Mouse (Mus musculus) embryonic facial prominence, embryonic 15.5 days (tissue): Measurements from ENCODE around the gene Slc38a9. TPM values are rescaled to one million over a fixed set of nuclear protein-coding genes. Genes with fewer than 3 reads are reported as not detected.
"Not testable (repeated sequence)": the region's sequence is repeated elsewhere in the genome, so short reads cannot be mapped to it uniquely, and the experiment has no call there.

Experiments
- ATAC-seq: fragments of 200-750 bp; cut with Nextera tagmentation; 2 replicates; pipeline ENCODE4 v1.8.0; 2017; ENCODE audit warnings: low read depth, moderate TSS enrichment; ENCODE audit not compliant: insufficient number of reproducible peaks, low FRiP score, low TSS enrichment
- H3K27ac ChIP-seq: fragments of 300-500 bp; sonication (generic); replicated peaks from 2 replicates; pipeline ENCODE4 v1.5.1; 2015; ENCODE audit warnings: mild to moderate bottlenecking, inconsistent platforms
- H3K27me3 ChIP-seq: fragments of 300-500 bp; sonication (generic); 2 replicates; pipeline ENCODE4 v1.6.1; 2015; ENCODE audit warnings: inconsistent platforms
- H3K36me3 ChIP-seq: fragments of 300-500 bp; sonication (generic); 2 replicates; pipeline ENCODE4 v1.6.1; 2015; ENCODE audit warnings: mild to moderate bottlenecking, inconsistent platforms
- H3K4me1 ChIP-seq: fragments of 300-500 bp; sonication (generic); 2 replicates; pipeline ENCODE4 v1.6.1; 2015; ENCODE audit warnings: inconsistent platforms
- H3K4me2 ChIP-seq: fragments of 300-500 bp; sonication (generic); replicated peaks from 2 replicates; pipeline ENCODE4 v1.6.1; 2015; ENCODE audit warnings: mild to moderate bottlenecking, inconsistent platforms
- H3K4me3 ChIP-seq: fragments of 300-500 bp; sonication (generic); replicated peaks from 2 replicates; pipeline ENCODE4 v1.5.1; 2015; ENCODE audit warnings: mild to moderate bottlenecking, inconsistent platforms
- H3K9ac ChIP-seq: fragments of 300-500 bp; sonication (generic); 2 replicates; pipeline ENCODE4 v1.6.1; 2015; ENCODE audit warnings: inconsistent platforms
- H3K9me3 ChIP-seq: fragments of 300-500 bp; sonication (generic); replicated peaks from 2 replicates; pipeline ENCODE4 v1.6.1; 2016; ENCODE audit warnings: inconsistent platforms
- WGBS: fragments of 180-500 bp; shearing (Covaris S2); methylation state at CpG from one replicate; pipeline ENCODE4 v1.1.7; 2015; 5-methylcytosine and 5-hydroxymethylcytosine counted together
- polyA plus RNA-seq: library from polyadenylated mRNA; unstranded; fragments of >200 nt; fragmentation: Nextera tagmentation; extraction: Ambion mirVana; gene quantifications from 2 replicates; pipeline ENCODE4 v1.2.1, GENCODE M21; 2015

Gene Slc38a9
- polyA plus RNA-seq, 1 experiment from 2014 or later = 19.0 TPM

DNA sequence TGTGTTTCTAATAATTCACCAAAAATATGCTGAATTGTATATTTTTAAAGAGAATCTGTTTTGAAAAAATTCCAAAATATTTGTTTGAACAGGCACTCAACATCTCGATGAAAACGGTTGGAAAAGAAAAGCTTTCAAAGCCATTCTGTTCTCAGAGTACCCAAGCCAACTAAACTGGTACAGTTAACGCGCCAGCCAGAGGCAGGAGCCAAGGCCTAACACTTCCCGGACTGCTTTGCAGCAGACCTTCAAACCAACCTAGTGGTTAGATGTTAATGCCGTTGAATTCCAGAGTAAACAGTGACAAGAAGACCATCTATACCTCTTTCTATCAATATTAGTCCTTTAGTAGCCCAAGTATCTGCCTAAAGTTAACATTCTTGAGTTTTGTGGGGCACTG, 23.4 kb downstream of the Slc38a9 start:
- 59% methylated on average over 6 of the region's 6 CpGs for WGBS
- no peak for ATAC-seq

DNA sequence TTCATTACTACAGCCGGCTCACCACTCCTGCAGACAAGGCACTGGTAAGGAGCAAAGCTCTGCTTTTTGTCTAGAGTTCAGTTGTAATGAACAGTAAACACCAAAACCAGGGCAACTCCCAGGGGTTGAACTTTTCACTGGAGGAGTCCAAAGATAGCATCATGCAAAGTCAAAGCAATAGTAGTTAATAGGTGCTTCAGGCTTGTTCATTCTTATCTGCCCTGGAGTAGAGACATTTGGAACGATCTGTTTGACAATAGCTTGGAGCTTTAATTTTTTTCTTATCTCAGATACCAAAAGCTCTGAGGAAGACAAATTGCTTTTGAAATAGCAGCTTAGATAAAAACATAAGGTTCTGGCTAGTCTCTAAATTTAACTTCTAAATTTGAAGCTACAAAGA, 25.6 kb downstream of the Slc38a9 start:
- Histone ChIP-seq H3K36me3 (no peaks in the 10 kb centered on the region), H3K27me3 (no peaks in the 10 kb centered on the region), H3K4me3 (no peak overlapping the region), H3K9ac (no peak overlapping the region), H3K27ac (no peak overlapping the region), H3K4me1 (no peaks in the 10 kb centered on the region), H3K4me2 (no peak overlapping the region), H3K9me3 (no peaks in the 10 kb centered on the region)
- no peak for ATAC-seq
- 80% methylated on average over 2 of the region's 2 CpGs for WGBS

More for the DNA sequence above, 23.4 kb downstream of the Slc38a9 start:
- H3K27me3 ChIP-seq = no peaks in the 10 kb centered on the region
- no peak overlapping the region for H3K4me2 ChIP-seq
- H3K9me3 ChIP-seq = no peaks in the 10 kb centered on the region
- no peaks in the 10 kb centered on the region for H3K36me3 ChIP-seq
- H3K9ac ChIP-seq = no peak overlapping the region
- no peaks in the 10 kb centered on the region for H3K4me1 ChIP-seq
- no peak overlapping the region for H3K4me3 ChIP-seq
- H3K27ac ChIP-seq = no peak overlapping the region

DNA sequence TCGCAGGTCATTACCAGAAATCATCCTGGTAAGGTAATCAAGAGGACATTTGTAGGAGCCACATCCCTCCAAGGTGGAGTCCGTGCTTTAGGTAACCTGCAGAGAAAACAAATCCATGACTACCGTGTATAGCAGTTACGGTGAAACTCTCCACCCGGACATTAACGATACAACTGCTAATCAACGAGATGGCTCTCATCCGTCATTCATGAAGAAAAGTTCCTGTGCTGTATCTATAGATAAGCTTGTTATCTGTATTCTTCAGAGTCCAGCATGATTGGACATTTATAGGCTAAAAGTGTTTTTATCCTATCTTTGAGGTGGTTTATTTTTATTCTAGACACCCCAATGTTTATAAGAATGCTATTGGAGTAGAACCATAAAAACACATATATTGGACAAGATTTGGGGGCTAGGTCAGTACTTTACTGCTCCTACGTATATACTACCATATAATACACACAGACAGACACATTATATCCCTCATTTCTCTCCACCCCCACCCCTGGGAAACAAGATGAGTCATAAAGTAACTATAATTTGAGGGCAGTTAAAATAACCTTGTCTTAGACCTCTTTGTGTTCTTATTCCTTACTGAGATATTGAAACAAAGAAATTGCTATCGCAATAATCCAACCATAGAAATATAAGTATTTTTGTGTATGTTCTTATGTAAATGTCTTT, 32.5 kb downstream of the Slc38a9 start:
- H3K4me3 ChIP-seq = no peak overlapping the region
- H3K27me3 ChIP-seq = no peaks in the 10 kb centered on the region
- ATAC-seq = no peak
- no peak overlapping the region for H3K27ac ChIP-seq
- H3K4me1 ChIP-seq = no peaks in the 10 kb centered on the region
- 91% methylated on average over 10 of the region's 10 CpGs for WGBS
- H3K9me3 ChIP-seq = no peaks in the 10 kb centered on the region
- H3K4me2 ChIP-seq = no peak overlapping the region
- H3K36me3 ChIP-seq = peaks cover 9% of the 10 kb centered on the region; the same call in 1 of the 2 replicates
- H3K9ac ChIP-seq = no peak overlapping the region

DNA sequence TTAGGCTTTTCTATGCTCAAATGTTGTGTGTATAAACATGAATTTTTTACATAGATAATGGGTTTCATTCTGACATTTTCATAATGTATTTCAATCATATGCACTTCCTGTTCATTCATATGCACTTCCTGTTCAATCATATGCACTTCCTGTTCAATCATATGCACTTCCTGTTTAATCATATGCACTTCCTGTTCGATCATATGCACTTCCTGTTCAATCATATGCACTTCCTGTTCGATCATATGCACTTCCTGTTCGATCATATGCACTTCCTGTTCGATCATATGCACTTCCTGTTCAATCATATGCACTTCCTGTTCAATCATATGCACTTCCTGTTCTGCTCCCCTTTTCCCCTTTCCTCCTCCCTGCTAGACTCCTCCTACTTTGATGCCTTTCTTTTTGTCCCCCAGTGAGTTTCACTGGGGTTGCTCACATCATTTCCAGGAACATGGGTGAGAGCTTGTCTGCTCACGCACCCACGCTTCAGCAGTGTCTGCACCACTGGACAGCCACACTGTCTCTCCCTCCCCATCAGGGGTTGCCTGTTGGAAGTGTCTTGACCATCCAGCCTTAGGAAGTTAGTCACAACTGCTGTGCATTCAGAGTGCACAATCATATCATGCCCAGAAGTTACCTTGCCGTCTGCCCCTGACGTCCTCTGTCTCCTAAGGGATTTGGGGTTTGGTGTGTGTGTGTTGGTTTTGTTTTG, 35.1 kb downstream of the Slc38a9 start:
- no peaks in the 10 kb centered on the region for H3K9me3 ChIP-seq
- no peaks in the 10 kb centered on the region for H3K27me3 ChIP-seq
- H3K4me2 ChIP-seq = no peak overlapping the region
- no peak overlapping the region for H3K9ac ChIP-seq
- H3K36me3 ChIP-seq = peaks cover 9% of the 10 kb centered on the region; the same call in 1 of the 2 replicates
- H3K27ac ChIP-seq = no peak overlapping the region
- WGBS = 91% methylated on average over 8 of the region's 8 CpGs
- no peaks in the 10 kb centered on the region for H3K4me1 ChIP-seq
- ATAC-seq = no peak
- H3K4me3 ChIP-seq = no peak overlapping the region

DNA sequence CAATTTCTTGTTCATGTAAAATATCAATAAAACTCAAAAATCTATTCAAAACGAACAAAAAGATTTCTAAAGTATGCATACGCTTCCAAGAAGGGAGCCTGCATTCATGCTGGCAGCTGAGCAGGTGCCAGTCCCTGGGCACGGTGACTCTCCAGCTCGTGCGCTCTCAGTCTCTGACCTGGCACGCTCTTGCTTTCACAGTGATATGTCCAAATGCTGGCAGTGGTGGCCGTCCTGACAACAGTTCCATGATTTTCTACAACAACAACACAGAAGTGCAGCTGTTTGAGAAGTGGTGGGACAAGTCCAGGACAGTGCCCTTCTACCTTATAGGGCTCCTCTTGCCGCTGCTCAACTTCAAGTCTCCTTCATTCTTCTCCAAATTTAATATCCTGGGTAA, 40.7 kb downstream of the Slc38a9 start:
- H3K27me3 ChIP-seq = no peaks in the 10 kb centered on the region
- no peaks in the 10 kb centered on the region for H3K36me3 ChIP-seq
- H3K4me2 ChIP-seq = no peak overlapping the region
- no peaks in the 10 kb centered on the region for H3K4me1 ChIP-seq
- no peaks in the 10 kb centered on the region for H3K9me3 ChIP-seq
- ATAC-seq = no peak
- H3K4me3 ChIP-seq = no peak overlapping the region
- H3K9ac ChIP-seq = no peak overlapping the region
- 88% methylated on average over 8 of the region's 8 CpGs for WGBS
- H3K27ac ChIP-seq = no peak overlapping the region

DNA sequence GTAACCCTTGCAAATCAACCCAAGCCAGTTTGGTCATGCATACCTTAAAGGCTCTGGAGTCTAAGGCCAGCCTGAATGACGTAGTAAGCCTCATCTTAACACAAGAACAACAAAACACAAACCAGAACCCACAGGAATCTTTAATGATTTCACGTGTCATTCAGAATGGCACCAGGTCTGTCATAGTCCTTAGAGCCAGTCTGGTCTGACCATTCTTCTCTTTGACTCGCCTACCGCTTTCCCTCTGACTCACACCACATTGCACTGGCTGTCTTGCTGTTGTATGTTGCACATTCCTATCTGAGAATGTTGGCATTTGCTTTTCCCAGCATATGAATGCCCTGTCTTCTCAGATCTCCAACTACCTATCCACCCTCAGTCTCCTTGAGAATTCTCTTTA, 45.8 kb downstream of the Slc38a9 start:
- H3K9me3 ChIP-seq = no peaks in the 10 kb centered on the region
- H3K36me3 ChIP-seq = no peaks in the 10 kb centered on the region
- no peak overlapping the region for H3K9ac ChIP-seq
- H3K27ac ChIP-seq = no peak overlapping the region
- WGBS = 83% methylated on average over 4 of the region's 4 CpGs
- no peaks in the 10 kb centered on the region for H3K4me1 ChIP-seq
- no peak overlapping the region for H3K4me3 ChIP-seq
- ATAC-seq = no peak
- H3K4me2 ChIP-seq = no peak overlapping the region
- no peaks in the 10 kb centered on the region for H3K27me3 ChIP-seq

DNA sequence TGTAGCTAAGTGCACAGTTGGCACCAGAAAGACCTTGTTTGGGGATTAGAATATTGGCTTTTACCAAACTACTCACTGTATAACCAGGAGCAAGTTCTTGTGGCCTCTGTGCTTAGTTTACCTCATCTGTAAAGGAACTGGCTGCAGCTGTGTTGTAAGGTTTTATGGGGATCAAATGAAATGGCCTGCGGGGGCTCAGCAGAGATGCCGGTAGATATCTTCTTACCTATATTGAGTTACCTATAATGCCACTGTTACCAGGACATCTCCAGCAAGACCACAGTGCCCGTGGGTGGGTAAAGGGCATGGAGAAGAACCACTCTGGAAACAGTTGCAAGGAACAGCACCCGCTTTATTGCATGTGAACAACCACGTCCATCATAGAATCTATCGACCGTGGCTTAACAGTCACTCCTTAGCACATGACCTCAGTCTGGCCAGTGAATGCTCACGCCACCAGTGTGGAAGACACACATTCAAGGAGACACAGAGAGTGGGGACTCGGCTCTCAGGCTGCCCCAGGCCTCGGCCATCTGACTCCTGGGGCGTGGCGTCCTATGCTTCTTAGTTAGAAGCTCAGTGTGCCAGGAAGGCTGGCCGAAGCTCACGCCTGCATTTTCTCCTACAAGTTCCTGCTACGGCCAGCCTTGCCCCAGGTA, 59.7 kb downstream of the Slc38a9 start:
- WGBS = 85% methylated on average over 15 of the region's 15 CpGs
- no peaks in the 10 kb centered on the region for H3K36me3 ChIP-seq
- H3K4me1 ChIP-seq = peaks cover 5% of the 10 kb centered on the region; the same call in 1 of the 2 replicates
- H3K9ac ChIP-seq = no peak overlapping the region
- no peak overlapping the region for H3K27ac ChIP-seq
- H3K4me2 ChIP-seq = no peak overlapping the region
- no peak for ATAC-seq
- no peak overlapping the region for H3K4me3 ChIP-seq
- no peaks in the 10 kb centered on the region for H3K27me3 ChIP-seq
- no peaks in the 10 kb centered on the region for H3K9me3 ChIP-seq

DNA sequence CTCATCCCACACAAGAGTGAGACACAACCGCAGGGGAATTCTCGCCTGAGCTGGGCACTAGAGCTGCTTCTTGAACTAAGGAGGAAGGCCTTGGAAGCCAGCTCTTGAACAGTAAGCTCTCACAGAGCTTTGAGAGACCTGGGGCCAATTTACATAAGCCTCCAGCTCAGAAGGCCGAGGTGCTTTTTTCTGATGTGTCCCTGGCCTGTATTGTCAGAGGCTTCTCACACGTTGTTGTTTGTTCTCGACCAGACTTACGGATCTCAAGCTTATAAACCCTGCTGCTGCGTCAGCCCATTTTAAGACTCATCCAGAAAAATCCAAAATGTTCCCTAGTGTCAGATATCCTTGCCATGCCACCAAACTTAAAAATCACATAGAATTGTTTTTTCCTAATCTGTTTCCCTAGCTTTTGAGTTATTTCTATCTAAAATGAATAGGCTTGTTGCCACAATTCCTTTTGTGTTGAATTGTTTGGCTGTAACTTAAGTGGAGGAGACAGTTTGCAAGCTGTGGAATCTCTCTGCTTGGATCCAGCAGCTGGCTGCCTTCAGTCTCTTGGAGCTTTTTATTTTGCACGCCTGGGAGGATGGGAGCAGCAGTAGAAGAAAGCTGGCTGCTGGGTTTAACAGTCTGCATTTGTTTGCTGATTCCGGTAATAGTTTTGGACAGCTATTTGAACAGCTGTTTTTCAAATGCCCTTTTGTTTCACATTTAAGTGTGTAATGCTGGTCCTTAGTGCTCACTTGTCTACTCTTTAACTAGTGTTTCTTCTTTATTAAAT, 61.6 kb downstream of the Slc38a9 start:
- WGBS = 32% methylated on average over 9 of the region's 9 CpGs
- Histone ChIP-seq H3K9ac (no peak overlapping the region), H3K27ac (peak overlapping the region; percentile 76), H3K4me3 (no peak overlapping the region), H3K9me3 (no peaks in the 10 kb centered on the region), H3K4me2 (no peak overlapping the region), H3K4me1 (peaks cover 5% of the 10 kb centered on the region; the same call in 1 of the 2 replicates), H3K27me3 (no peaks in the 10 kb centered on the region), H3K36me3 (no peaks in the 10 kb centered on the region)
- ATAC-seq = peak; percentile 75

DNA sequence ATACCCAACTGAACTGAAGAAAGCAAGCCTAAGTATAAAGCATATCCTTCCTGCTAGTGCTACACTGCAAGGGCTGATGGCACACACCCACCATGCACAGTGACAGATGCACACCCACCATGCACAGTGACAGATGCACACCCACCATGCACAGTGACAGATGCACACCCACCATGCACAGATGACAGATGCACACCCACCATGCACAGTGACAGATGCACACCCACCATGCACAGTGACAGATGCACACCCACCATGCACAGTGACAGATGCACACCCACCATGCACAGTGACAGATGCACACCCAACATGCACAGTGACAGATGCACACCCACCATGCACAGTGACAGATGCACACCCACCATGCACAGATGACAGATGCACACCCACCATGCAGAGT, 63.7 kb downstream of the Slc38a9 start:
- ATAC-seq, H3K9ac ChIP-seq, H3K4me1 ChIP-seq, H3K4me2 ChIP-seq, H3K27ac ChIP-seq, H3K36me3 ChIP-seq, H3K9me3 ChIP-seq, H3K27me3 ChIP-seq, H3K4me3 ChIP-seq: not testable (repeated sequence)

DNA sequence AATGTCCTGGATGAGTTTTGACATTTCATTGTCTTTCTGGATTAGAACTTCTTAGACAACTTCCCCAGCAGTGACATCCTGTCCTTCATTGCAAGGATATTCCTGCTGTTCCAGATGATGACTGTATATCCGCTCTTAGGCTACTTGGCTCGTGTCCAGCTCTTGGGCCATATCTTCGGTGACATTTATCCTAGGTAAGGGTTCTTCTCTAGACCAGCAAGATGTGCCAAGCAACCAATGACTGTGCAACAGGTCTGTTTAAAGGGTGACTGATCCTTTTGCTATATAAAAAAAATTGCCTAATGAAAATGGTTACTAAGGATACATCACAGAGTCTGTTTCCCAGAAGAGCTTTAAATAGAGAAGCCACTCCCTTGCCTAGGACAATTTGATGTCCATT, 65.5 kb downstream of the Slc38a9 start:
- ATAC-seq = no peak
- Histone ChIP-seq H3K27ac (no peak overlapping the region), H3K9ac (no peak overlapping the region), H3K36me3 (no peaks in the 10 kb centered on the region), H3K4me3 (no peak overlapping the region), H3K9me3 (no peaks in the 10 kb centered on the region), H3K4me1 (peaks cover 9% of the 10 kb centered on the region), H3K27me3 (no peaks in the 10 kb centered on the region), H3K4me2 (no peak overlapping the region)
- 66% methylated on average over 3 of the region's 3 CpGs for WGBS

DNA sequence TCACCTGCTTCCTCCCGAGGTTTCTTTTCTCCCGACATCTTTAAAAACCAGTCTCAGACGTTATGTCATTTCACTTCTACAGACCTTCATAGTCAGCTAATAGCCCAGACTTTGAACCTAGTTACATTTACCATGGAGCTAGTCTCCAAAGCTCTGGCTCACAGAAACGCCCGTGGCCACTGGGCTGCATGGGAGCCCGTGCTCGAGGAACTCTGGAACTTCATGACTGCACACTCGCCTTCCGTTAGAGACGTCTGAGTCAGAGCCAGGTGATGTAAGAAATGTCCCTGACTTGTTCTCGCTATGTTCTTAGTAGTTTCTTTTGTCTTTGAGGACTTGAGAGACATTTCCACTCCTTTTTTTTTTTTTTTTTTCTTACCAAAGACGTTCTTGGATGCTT, 72.8 kb downstream of the Slc38a9 start:
- no peaks in the 10 kb centered on the region for H3K27me3 ChIP-seq
- H3K27ac ChIP-seq = no peak overlapping the region
- no peak overlapping the region for H3K4me3 ChIP-seq
- 77% methylated on average over 12 of the region's 12 CpGs for WGBS
- no peaks in the 10 kb centered on the region for H3K9me3 ChIP-seq
- no peak overlapping the region for H3K4me2 ChIP-seq
- H3K4me1 ChIP-seq = peaks cover 7% of the 10 kb centered on the region
- H3K36me3 ChIP-seq = 0 out of 2 replicates have a peak, but pooled peaks cover 2% of the 10 kb centered on the region
- H3K9ac ChIP-seq = no peak overlapping the region
- ATAC-seq = no peak
